Mouse (Mus musculus) embryonic facial prominence, embryonic 11.5 days (tissue): ENCODE measurements at regions not wholly inside any gene's neighbourhood (a gene's known extent, or its start where the extent isn't known, plus 50 kb on each side); places are given as distances from the start of the nearest gene placed in this dataset.

Experiments
- ATAC-seq: fragments of 200-750 bp; cut with Nextera tagmentation; replicated peaks from 2 replicates; pipeline ENCODE4 v1.8.0; 2017; ENCODE audit warnings: low read depth; ENCODE audit not compliant: insufficient number of reproducible peaks, low FRiP score, low TSS enrichment
- DNase-seq: peaks from one replicate; pipeline ENCODE4 v3.0.0-alpha.2; 2015; ENCODE audit warnings: low spot score
- H3K27ac ChIP-seq: fragments of 300-500 bp; sonication (generic); replicated peaks from 2 replicates; pipeline ENCODE4 v1.5.1; 2014; ENCODE audit warnings: mild to moderate bottlenecking, low read depth, low read length, control low read depth
- H3K27me3 ChIP-seq: fragments of 300-500 bp; sonication (generic); 2 replicates; pipeline ENCODE4 v1.6.1; 2014; ENCODE audit warnings: mild to moderate bottlenecking, low read length, moderate library complexity, mixed read lengths; ENCODE audit not compliant: control insufficient read depth, insufficient read depth
- H3K36me3 ChIP-seq: fragments of 300-500 bp; sonication (generic); replicated peaks from 2 replicates; pipeline ENCODE4 v1.6.1; 2014; ENCODE audit warnings: low read depth, mild to moderate bottlenecking, low read length, moderate library complexity, mixed read lengths; ENCODE audit not compliant: control insufficient read depth, insufficient read depth
- H3K4me1 ChIP-seq: fragments of 300-500 bp; sonication (generic); 2 replicates; pipeline ENCODE4 v1.6.1; 2014; ENCODE audit warnings: low read length, mixed read lengths; ENCODE audit not compliant: control insufficient read depth, insufficient read depth
- H3K4me2 ChIP-seq: fragments of 300-500 bp; sonication (generic); 2 replicates; pipeline ENCODE4 v1.6.1; 2014; ENCODE audit warnings: low read depth, mild to moderate bottlenecking, control low read depth, low read length, moderate library complexity
- H3K4me3 ChIP-seq: fragments of 300-500 bp; sonication (generic); 2 replicates; pipeline ENCODE4 v1.5.1; 2014; ENCODE audit warnings: low read depth, low read length, control low read depth
- H3K9ac ChIP-seq: fragments of 300-500 bp; sonication (generic); replicated peaks from 2 replicates; pipeline ENCODE4 v1.6.1; 2014; ENCODE audit warnings: mild to moderate bottlenecking, control low read depth, low read length
- H3K9me3 ChIP-seq: fragments of 300-500 bp; sonication (generic); replicated peaks from 2 replicates; pipeline ENCODE4 v1.6.1; 2016; ENCODE audit warnings: mild to moderate bottlenecking, low read length, inconsistent platforms, mixed read lengths; ENCODE audit not compliant: control insufficient read depth
- WGBS: fragments of 180-500 bp; shearing (Covaris S2); extraction: QIAGEN DNeasy Blood & Tissue Kit; methylation state at CpG from one replicate; pipeline ENCODE4 v1.1.7; 2014; 5-methylcytosine and 5-hydroxymethylcytosine counted together

GRCm38 (mm10) chr1:186552689-186553088 lies 153.1 kb downstream of the Tgfb2 start:
- ATAC-seq, result no peak
- no peak for DNase-seq
- Histone ChIP-seq H3K4me1 (no peaks in the 10 kb centered on the region), H3K4me2 (no peak overlapping the region), H3K27me3 (no peaks in the 10 kb centered on the region), H3K36me3 (no peaks in the 10 kb centered on the region), H3K9ac (no peak overlapping the region), H3K27ac (no peak overlapping the region), H3K9me3 (no peaks in the 10 kb centered on the region), H3K4me3 (no peak overlapping the region)
- 87% methylated on average over 7 of the region's 7 CpGs for WGBS

- no peak for ATAC-seq
- Histone ChIP-seq H3K27ac (no peak overlapping the region), H3K9ac (no peak overlapping the region), H3K4me2 (no peak overlapping the region), H3K9me3 (no peaks in the 10 kb centered on the region), H3K4me3 (no peak overlapping the region), H3K4me1 (no peaks in the 10 kb centered on the region), H3K27me3 (no peaks in the 10 kb centered on the region), H3K36me3 (no peaks in the 10 kb centered on the region)
- 80% methylated on average over 7 of the region's 7 CpGs for WGBS
- DNase-seq, result no peak
Observed at GRCm38 (mm10) chr1:186550265-186550885, 155.4 kb downstream of the Tgfb2 start.

GRCm38 (mm10) chr1:186549207-186549606 lies 156.6 kb downstream of the Tgfb2 start:
- Histone ChIP-seq H3K27ac (no peak overlapping the region), H3K4me3 (no peak overlapping the region), H3K27me3 (no peaks in the 10 kb centered on the region), H3K4me1 (no peaks in the 10 kb centered on the region), H3K36me3 (no peaks in the 10 kb centered on the region), H3K4me2 (no peak overlapping the region), H3K9ac (no peak overlapping the region), H3K9me3 (no peaks in the 10 kb centered on the region)
- ATAC-seq (no peak), DNase-seq (no peak)
- WGBS, result 94% methylated on average over 12 of the region's 12 CpGs

GRCm38 (mm10) chr1:186546386-186547185 lies 159.2 kb downstream of the Tgfb2 start:
- WGBS, result 65% methylated on average over 22 of the region's 22 CpGs
- H3K27ac ChIP-seq, result no peak overlapping the region
- H3K27me3 ChIP-seq, result no peaks in the 10 kb centered on the region
- H3K4me3 ChIP-seq, result no peak overlapping the region
- H3K9ac ChIP-seq, result no peak overlapping the region
- H3K9me3 ChIP-seq, result no peaks in the 10 kb centered on the region
- DNase-seq (peak; percentile 14), ATAC-seq (no peak; the same call in 1 of the 2 replicates)
- H3K36me3 ChIP-seq, result no peaks in the 10 kb centered on the region
- H3K4me2 ChIP-seq, result no peak overlapping the region
- H3K4me1 ChIP-seq, result no peaks in the 10 kb centered on the region

- Histone ChIP-seq H3K27ac (no peak overlapping the region), H3K4me1 (no peaks in the 10 kb centered on the region), H3K4me2 (no peak overlapping the region), H3K27me3 (no peaks in the 10 kb centered on the region), H3K9ac (no peak overlapping the region), H3K4me3 (no peak overlapping the region), H3K36me3 (no peaks in the 10 kb centered on the region), H3K9me3 (no peaks in the 10 kb centered on the region)
- ATAC-seq, result no peak
- no peak for DNase-seq
- 90% methylated on average over 2 of the region's 2 CpGs for WGBS
Observed at GRCm38 (mm10) chr1:186540070-186540469, 165.7 kb downstream of the Tgfb2 start.

GRCm38 (mm10) chr1:186538233-186538632 lies 167.6 kb downstream of the Tgfb2 start:
- Histone ChIP-seq H3K4me3 (no peak overlapping the region), H3K4me2 (no peak overlapping the region), H3K9ac (no peak overlapping the region), H3K27ac (no peak overlapping the region), H3K36me3 (no peaks in the 10 kb centered on the region), H3K9me3 (no peaks in the 10 kb centered on the region), H3K27me3 (no peaks in the 10 kb centered on the region), H3K4me1 (no peaks in the 10 kb centered on the region)
- 83% methylated on average over 3 of the region's 3 CpGs for WGBS
- DNase-seq (no peak), ATAC-seq (no peak)

GRCm38 (mm10) chr1:186515976-186516375 lies 189.8 kb downstream of the Tgfb2 start:
- Histone ChIP-seq H3K4me3 (no peak overlapping the region), H3K27me3 (no peaks in the 10 kb centered on the region), H3K9ac (no peak overlapping the region), H3K36me3 (no peaks in the 10 kb centered on the region), H3K9me3 (no peaks in the 10 kb centered on the region), H3K27ac (no peak overlapping the region), H3K4me1 (no peaks in the 10 kb centered on the region), H3K4me2 (no peak overlapping the region)
- WGBS, result 95% methylated on average over 6 of the region's 6 CpGs
- DNase-seq, result no peak
- ATAC-seq, result no peak

- no peak for DNase-seq
- Histone ChIP-seq H3K4me1 (no peaks in the 10 kb centered on the region), H3K9me3 (no peaks in the 10 kb centered on the region), H3K4me2 (no peak overlapping the region), H3K27ac (no peak overlapping the region), H3K9ac (no peak overlapping the region), H3K36me3 (no peaks in the 10 kb centered on the region), H3K4me3 (no peak overlapping the region), H3K27me3 (no peaks in the 10 kb centered on the region)
- ATAC-seq, result no peak
- 67% methylated on average over 2 of the region's 2 CpGs for WGBS
Observed at GRCm38 (mm10) chr1:186515071-186515470, 190.7 kb downstream of the Tgfb2 start.
